Mouse (Mus musculus) intestine, embryonic 14.5 days (tissue): ENCODE results near the gene Spata9. TPM values are rescaled to one million over a fixed set of nuclear protein-coding genes. Genes with fewer than 3 reads are reported as not detected.

Source experiments
- ATAC-seq: fragments of 200-750 bp; cut with Nextera tagmentation; replicated peaks from 2 replicates; pipeline ENCODE4 v1.8.0; 2017; ENCODE audit warnings: low read depth, moderate number of reproducible peaks, moderate TSS enrichment, moderate library complexity; ENCODE audit not compliant: low FRiP score, low TSS enrichment
- DNase-seq: peaks from one replicate; pipeline ENCODE4 v3.0.0-alpha.2; 2018; ENCODE audit warnings: low spot score
- H3K27ac ChIP-seq: fragments of 300-500 bp; sonication (generic); 2 replicates; pipeline ENCODE4 v1.5.1; 2014; ENCODE audit warnings: low read depth, mild to moderate bottlenecking, control low read depth
- H3K27me3 ChIP-seq: fragments of 300-500 bp; sonication (generic); replicated peaks from 2 replicates; pipeline ENCODE4 v1.6.1; 2014; ENCODE audit warnings: low read length, control low read depth; ENCODE audit not compliant: control insufficient read depth, insufficient read depth
- H3K36me3 ChIP-seq: fragments of 300-500 bp; sonication (generic); 2 replicates; pipeline ENCODE4 v1.6.1; 2014; ENCODE audit warnings: low read length, control low read depth; ENCODE audit not compliant: control insufficient read depth, insufficient read depth
- H3K4me1 ChIP-seq: fragments of 300-500 bp; sonication (generic); replicated peaks from 2 replicates; pipeline ENCODE4 v1.6.1; 2014; ENCODE audit warnings: low read length, control low read depth, mixed read lengths; ENCODE audit not compliant: control insufficient read depth, insufficient read depth
- H3K4me2 ChIP-seq: fragments of 300-500 bp; sonication (generic); 2 replicates; pipeline ENCODE4 v1.6.1; 2014; ENCODE audit warnings: low read length
- H3K4me3 ChIP-seq: fragments of 300-500 bp; sonication (generic); 2 replicates; pipeline ENCODE4 v1.5.1; 2014; ENCODE audit warnings: low read depth, low read length, control low read depth, mixed read lengths
- H3K9ac ChIP-seq: fragments of 300-500 bp; sonication (generic); 2 replicates; pipeline ENCODE4 v1.6.1; 2014; ENCODE audit warnings: mild to moderate bottlenecking, low read length
- H3K9me3 ChIP-seq: fragments of 300-500 bp; sonication (generic); 2 replicates; pipeline ENCODE4 v1.6.1; 2016; ENCODE audit warnings: low read length, control low read depth; ENCODE audit not compliant: control insufficient read depth
- WGBS: fragments of 180-500 bp; shearing (Covaris S2); extraction: QIAGEN DNeasy Blood & Tissue Kit; methylation state at CpG from one replicate; pipeline ENCODE4 v1.1.7; 2014; 5-methylcytosine and 5-hydroxymethylcytosine counted together
- polyA plus RNA-seq: library from polyadenylated mRNA; unstranded; fragments of >200 nt; fragmentation: Nextera tagmentation; extraction: Ambion mirVana; gene quantifications from 2 replicates; pipeline ENCODE4 v1.2.1, GENCODE M21; 2014

Gene Spata9
- polyA plus RNA-seq, 1 experiment from 2014 or later = 0.35 TPM

GRCm38 (mm10) chr13:76017974-76018843 is 51.3 kb downstream of the Spata9 start, which contains the start of gene Rfesd:
Rfesd (minus strand) TSS chr13:76018719.
- Histone ChIP-seq H3K27me3 (no peaks in the 10 kb centered on the region), H3K27ac (peak within 1 kb of the TSS; percentile 95), H3K4me3 (peak within 1 kb of the TSS; percentile 81), H3K36me3 (no peaks in the 10 kb centered on the region), H3K9ac (peak within 1 kb of the TSS; percentile 96), H3K9me3 (no peaks in the 10 kb centered on the region), H3K4me2 (peak within 1 kb of the TSS; percentile 76), H3K4me1 (peaks cover 7% of the 10 kb centered on the region; the same call in 1 of the 2 replicates)
- 1% methylated on average over 50 of the region's 50 CpGs for WGBS
- ATAC-seq = peak; percentile 99
- DNase-seq = peak; percentile 96

GRCm38 (mm10) chr13:76018844-76019400 is 52.0 kb downstream of the Spata9 start:
- WGBS = 45% methylated on average over 5 of the region's 5 CpGs
- DNase-seq (no peak), ATAC-seq (peak; percentile 72)
- Histone ChIP-seq H3K27me3 (no peaks in the 10 kb centered on the region), H3K9me3 (no peaks in the 10 kb centered on the region), H3K4me2 (peak overlapping the region; percentile 76), H3K27ac (peak overlapping the region; percentile 95; the same call in 1 of the 2 replicates), H3K9ac (peak overlapping the region; percentile 39; the same call in 1 of the 2 replicates), H3K4me3 (peak overlapping the region; percentile 81), H3K4me1 (peaks cover 7% of the 10 kb centered on the region; the same call in 1 of the 2 replicates), H3K36me3 (no peaks in the 10 kb centered on the region)

- ATAC-seq = no peak
- no peak for DNase-seq
- Histone ChIP-seq H3K27me3 (no peaks in the 10 kb centered on the region), H3K4me2 (no peak overlapping the region), H3K4me3 (no peak overlapping the region), H3K9ac (no peak overlapping the region), H3K27ac (no peak overlapping the region), H3K36me3 (no peaks in the 10 kb centered on the region), H3K9me3 (no peaks in the 10 kb centered on the region), H3K4me1 (peaks cover 7% of the 10 kb centered on the region; the same call in 1 of the 2 replicates)
- WGBS = 90% methylated on average over 2 of the region's 2 CpGs
These were observed 54.8 kb downstream of the Spata9 start for GRCm38 (mm10) chr13:76021782-76022181.

- Histone ChIP-seq H3K9me3 (no peaks in the 10 kb centered on the region), H3K4me3 (no peak overlapping the region), H3K27me3 (no peaks in the 10 kb centered on the region), H3K4me2 (no peak overlapping the region), H3K27ac (no peak overlapping the region), H3K4me1 (no peaks in the 10 kb centered on the region), H3K36me3 (no peaks in the 10 kb centered on the region), H3K9ac (no peak overlapping the region)
- WGBS = 83% methylated on average over 3 of the region's 3 CpGs
- ATAC-seq (no peak), DNase-seq (no peak)
These were observed 57.6 kb downstream of the Spata9 start for GRCm38 (mm10) chr13:76024588-76024987.

- Histone ChIP-seq H3K4me3 (no peak overlapping the region), H3K27ac (no peak overlapping the region), H3K27me3 (no peaks in the 10 kb centered on the region), H3K9ac (no peak overlapping the region), H3K9me3 (no peaks in the 10 kb centered on the region), H3K36me3 (no peaks in the 10 kb centered on the region), H3K4me2 (no peak overlapping the region), H3K4me1 (no peaks in the 10 kb centered on the region)
- DNase-seq (no peak), ATAC-seq (no peak)
- 53% methylated on average over 1 of the region's 1 CpGs for WGBS
These were observed 75.5 kb downstream of the Spata9 start for GRCm38 (mm10) chr13:76042455-76042854.

GRCm38 (mm10) chr13:76044971-76045370 is 78.0 kb downstream of the Spata9 start:
- DNase-seq (no peak), ATAC-seq (no peak)
- Histone ChIP-seq H3K36me3 (no peaks in the 10 kb centered on the region), H3K9me3 (no peaks in the 10 kb centered on the region), H3K27me3 (no peaks in the 10 kb centered on the region), H3K4me3 (no peak overlapping the region), H3K4me1 (no peaks in the 10 kb centered on the region), H3K4me2 (no peak overlapping the region), H3K27ac (no peak overlapping the region), H3K9ac (no peak overlapping the region)

Other genes with a start within 250 kb of the Spata9 start
- 90.5 and 93.5 TPM in 2 replicates for gene Glrx, start 127.3 kb upstream of the Spata9 start, polyA plus RNA-seq
- gene Rhobtb3, start 23.2 kb upstream of the Spata9 start, polyA plus RNA-seq = 43.0 and 48.2 TPM in 2 replicates
- 15.3 and 16.0 TPM in 2 replicates for gene Rfesd, start 51.6 kb downstream of the Spata9 start, polyA plus RNA-seq
- gene Gpr150, start 89.8 kb downstream of the Spata9 start, polyA plus RNA-seq = 0.11 and 0.19 TPM in 2 replicates
- 4.9 and 6.0 TPM in 2 replicates for gene Arsk, start 131.5 kb downstream of the Spata9 start, polyA plus RNA-seq
- gene Ttc37, start 131.6 kb downstream of the Spata9 start, polyA plus RNA-seq = 17.3 and 21.0 TPM in 2 replicates